Mouse (Mus musculus) kidney, adult 2 months (tissue): ENCODE data around the gene Rnf115. TPM values are rescaled to one million over a fixed set of nuclear protein-coding genes. Genes with fewer than 3 reads are reported as not detected.
"Not testable (repeated sequence)": the region's sequence is repeated elsewhere in the genome, so short reads cannot be mapped to it uniquely, and the experiment has no call there.

ENCODE experiments used
- DNase-seq: peaks from one replicate; pipeline ENCODE4 v3.0.0; 2021
- H3K27ac ChIP-seq: fragments of 200-500 bp; 2 replicates; pipeline ENCODE4 v1.5.1; 2012; ENCODE audit warnings: low read depth, low read length, control low read depth, inconsistent platforms; ENCODE audit not compliant: insufficient read depth
- H3K27me3 ChIP-seq: fragments of 200-500 bp; replicated peaks from 2 replicates; pipeline ENCODE4 v1.6.1; 2012; ENCODE audit warnings: mild to moderate bottlenecking, moderate library complexity, low read length, inconsistent platforms; ENCODE audit not compliant: control insufficient read depth, insufficient read depth
- H3K36me3 ChIP-seq: fragments of 200-500 bp; 2 replicates; pipeline ENCODE4 v1.6.1; 2012; ENCODE audit warnings: mild to moderate bottlenecking, moderate library complexity, low read length, inconsistent platforms; ENCODE audit not compliant: control insufficient read depth, insufficient read depth
- H3K4me1 ChIP-seq: fragments of 200-500 bp; 2 replicates; pipeline ENCODE4 v1.6.1; 2011; ENCODE audit warnings: low read length; ENCODE audit not compliant: control insufficient read depth, insufficient read depth
- H3K4me3 ChIP-seq: fragments of 200-500 bp; 2 replicates; pipeline ENCODE4 v1.5.1; 2011; ENCODE audit warnings: mild to moderate bottlenecking, low read depth, low read length, control low read depth; ENCODE audit not compliant: insufficient read depth
- CTCF ChIP-seq: fragments of 200-500 bp; conservative IDR thresholded peaks from 2 replicates; pipeline ENCODE4 v1.5.1; 2011; ENCODE audit warnings: low read depth, mild to moderate bottlenecking, control low read depth, low read length, moderate library complexity, mixed read lengths; ENCODE audit not compliant: insufficient read depth, insufficient read length
- POLR2A ChIP-seq: fragments of 200-500 bp; IDR thresholded peaks from one replicate; pipeline ENCODE4 v1.6.1; 2011; ENCODE audit warnings: low read depth, low read length, control low read depth
- WGBS: fragments of 180-500 bp; shearing (Covaris S2); methylation state at CpG from one replicate; pipeline ENCODE4 v1.1.7; 2018; 5-methylcytosine and 5-hydroxymethylcytosine counted together
- polyA plus RNA-seq: library from polyadenylated mRNA; depleted of rRNA; stranded (reverse); fragments of >200 nt; gene quantifications from 2 replicates; pipeline ENCODE4 v1.2.3, GENCODE M21; 2012; rRNA removed

The Rnf115 gene
- 20.7 and 23.5 TPM in 2 replicates for polyA plus RNA-seq

DNA sequence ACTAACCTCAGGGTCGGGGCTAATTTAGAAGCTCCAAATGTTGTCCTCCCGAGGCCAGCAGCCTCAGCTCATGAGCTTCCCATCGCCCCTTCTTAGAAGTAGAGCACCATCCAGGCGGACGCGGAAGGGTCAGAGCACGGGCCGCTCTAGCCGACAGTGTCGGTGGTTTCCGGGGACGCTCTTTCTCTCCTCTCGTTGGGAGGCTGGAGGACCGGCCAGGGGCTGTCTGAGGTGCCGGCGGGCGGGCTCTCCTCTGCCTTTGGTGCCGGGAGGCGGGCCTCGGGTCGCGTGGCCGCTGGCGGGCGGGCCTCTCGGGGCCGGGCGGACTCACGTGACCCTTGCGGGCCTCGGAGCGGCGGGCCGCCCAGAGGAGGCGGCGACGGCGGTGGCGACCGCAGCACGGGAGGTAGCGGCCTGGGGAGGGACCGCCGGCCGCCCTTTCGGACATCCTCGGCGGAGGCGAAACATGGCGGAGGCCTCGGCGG lies at the start of gene Rnf115, which contains the start of gene Polr3c:
Gene Rnf115 (plus strand): TSS at position 322 of the 485 bp plus-strand sequence.
Gene Polr3c (minus strand): TSS at position 286 of the 485 bp plus-strand sequence.
- peak within 1 kb of the TSS; percentile 92 for H3K4me3 ChIP-seq
- H3K4me1 ChIP-seq, result peaks cover 23% of the 10 kb centered on the region
- WGBS, result under 1% methylated on average over 52 of the region's 52 CpGs
- peak within 1 kb of the TSS; percentile 91 for H3K27ac ChIP-seq
- TF ChIP-seq POLR2A (peak; percentile 35), CTCF (no peak)
- peak; percentile 98 for DNase-seq
- no peaks in the 10 kb centered on the region; the same call in 1 of the 2 replicates for H3K36me3 ChIP-seq
- no peaks in the 10 kb centered on the region for H3K27me3 ChIP-seq

DNA sequence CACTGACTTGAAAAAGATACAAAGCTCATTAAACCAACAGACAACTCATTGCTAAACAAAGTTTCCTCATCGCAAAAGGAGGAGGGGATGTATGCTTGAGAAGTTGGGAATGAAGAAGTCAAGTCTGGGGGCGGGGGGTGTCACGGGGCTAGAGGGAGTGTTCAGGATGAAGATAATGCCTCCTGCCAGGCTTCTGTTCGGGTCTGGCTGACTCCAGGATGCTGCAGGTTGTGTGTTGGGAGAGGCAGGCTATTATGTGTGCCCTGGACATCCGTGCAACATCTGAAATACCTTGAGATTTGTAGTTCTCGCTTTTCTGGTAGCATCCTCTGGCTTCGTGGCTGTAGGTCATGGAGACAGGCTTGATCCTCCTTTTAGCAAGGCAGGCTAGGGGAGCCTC lies 49.0 kb upstream of the Rnf115 start:
- Histone ChIP-seq H3K36me3 (no peaks in the 10 kb centered on the region), H3K4me1 (no peaks in the 10 kb centered on the region), H3K27ac (no peak overlapping the region), H3K4me3 (no peak overlapping the region), H3K27me3 (no peaks in the 10 kb centered on the region; the same call in 1 of the 2 replicates)
- 74% methylated on average over 7 of the region's 7 CpGs for WGBS
- TF ChIP-seq CTCF (no peak), POLR2A (no peak)
- DNase-seq, result no peak

DNA sequence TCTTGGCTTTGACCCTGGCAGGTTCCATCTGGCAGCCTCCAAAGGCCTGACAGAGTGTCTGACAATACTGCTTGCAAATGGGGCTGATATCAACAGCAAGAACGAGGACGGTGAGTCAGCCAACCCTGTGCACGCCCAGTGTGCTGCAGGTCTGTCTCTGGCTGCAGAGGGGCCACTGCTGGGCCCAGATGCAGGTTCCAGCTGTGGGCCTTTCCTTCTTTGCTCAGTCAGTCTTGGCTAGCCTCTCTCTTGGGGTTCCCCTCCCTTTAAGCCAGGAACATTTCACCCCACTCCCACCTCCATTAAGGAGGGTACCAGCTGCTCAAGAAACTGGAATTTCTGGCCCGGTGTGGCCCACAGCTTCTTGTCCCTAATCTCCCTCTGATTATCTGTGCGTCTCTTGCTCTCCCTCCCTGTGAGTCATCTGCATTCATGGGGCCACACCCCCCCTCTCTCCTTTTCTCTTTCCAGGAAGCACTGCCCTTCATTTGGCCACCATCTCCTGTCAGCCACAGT lies 48.2 kb upstream of the Rnf115 start:
- Histone ChIP-seq H3K4me3 (no peak overlapping the region), H3K27me3 (no peaks in the 10 kb centered on the region; the same call in 1 of the 2 replicates), H3K36me3 (no peaks in the 10 kb centered on the region), H3K27ac (no peak overlapping the region), H3K4me1 (no peaks in the 10 kb centered on the region)
- no peak for DNase-seq
- WGBS, result 50% methylated on average over 5 of the region's 5 CpGs
- TF ChIP-seq CTCF, result no peak
- no peak for TF ChIP-seq POLR2A

DNA sequence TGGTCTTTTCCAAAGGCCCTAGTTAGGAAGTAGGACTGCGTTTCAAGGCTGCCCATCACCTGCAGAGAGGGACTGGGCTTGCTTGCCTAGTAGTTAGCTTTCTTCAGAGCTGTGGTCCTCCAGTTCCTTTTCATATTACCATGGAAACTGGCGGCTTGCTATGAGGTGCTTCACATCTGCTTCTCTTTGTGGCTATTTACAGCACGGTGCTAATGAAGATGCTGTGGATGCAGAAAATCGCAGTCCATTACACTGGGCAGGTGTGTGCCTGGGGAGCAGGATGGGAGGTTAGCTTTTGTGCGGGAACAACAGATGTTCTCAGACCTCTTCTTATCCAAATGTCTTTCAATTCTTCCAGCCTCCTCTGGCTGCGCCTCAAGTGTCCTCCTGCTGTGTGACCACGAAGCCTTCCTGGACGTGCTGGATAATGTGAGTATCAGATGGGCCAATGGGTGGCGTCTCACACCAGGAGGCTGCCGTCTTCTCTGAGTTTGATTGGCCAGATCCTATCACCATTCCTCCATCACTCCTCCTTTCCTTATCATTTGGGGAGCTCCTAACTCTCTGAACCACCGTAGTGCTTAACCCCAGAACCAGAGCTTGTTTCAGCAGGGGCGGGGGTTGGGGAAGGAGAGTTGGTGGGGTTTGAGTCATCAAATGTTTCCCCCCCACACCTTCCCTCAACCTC lies 47.1 kb upstream of the Rnf115 start:
- no peak for DNase-seq
- no peaks in the 10 kb centered on the region; the same call in 1 of the 2 replicates for H3K27me3 ChIP-seq
- H3K36me3 ChIP-seq, result no peaks in the 10 kb centered on the region
- H3K4me1 ChIP-seq, result no peaks in the 10 kb centered on the region; the same call in 1 of the 2 replicates
- H3K4me3 ChIP-seq, result no peak overlapping the region
- H3K27ac ChIP-seq, result no peak overlapping the region
- TF ChIP-seq CTCF, result no peak
- TF ChIP-seq POLR2A, result no peak
- WGBS, result 51% methylated on average over 12 of the region's 12 CpGs

DNA sequence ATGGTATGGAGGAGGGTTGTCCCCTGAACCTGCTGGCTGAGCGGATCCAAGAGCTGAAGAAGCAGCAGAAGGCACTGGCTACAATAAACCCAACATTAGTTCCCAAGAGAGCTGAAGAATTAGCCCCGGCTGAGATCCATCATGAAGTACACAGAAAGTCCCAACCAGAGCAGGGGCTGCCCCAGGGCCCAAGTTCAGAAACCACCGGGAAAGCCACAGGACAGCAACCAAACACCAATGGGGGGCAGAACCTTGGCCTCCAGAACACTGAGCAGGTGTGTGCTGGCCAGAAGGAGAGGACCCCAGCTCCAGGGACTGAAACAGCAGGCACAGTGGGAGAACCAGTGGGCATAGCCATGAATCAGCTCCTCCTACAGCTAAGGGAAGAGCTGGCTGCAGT lies 44.0 kb upstream of the Rnf115 start:
- no peak overlapping the region for H3K4me3 ChIP-seq
- no peak for DNase-seq
- H3K4me1 ChIP-seq, result no peaks in the 10 kb centered on the region; the same call in 1 of the 2 replicates
- TF ChIP-seq POLR2A (no peak), CTCF (no peak)
- WGBS, result 89% methylated on average over 3 of the region's 3 CpGs
- no peaks in the 10 kb centered on the region; the same call in 1 of the 2 replicates for H3K27me3 ChIP-seq
- no peak overlapping the region for H3K27ac ChIP-seq
- H3K36me3 ChIP-seq, result no peaks in the 10 kb centered on the region

DNA sequence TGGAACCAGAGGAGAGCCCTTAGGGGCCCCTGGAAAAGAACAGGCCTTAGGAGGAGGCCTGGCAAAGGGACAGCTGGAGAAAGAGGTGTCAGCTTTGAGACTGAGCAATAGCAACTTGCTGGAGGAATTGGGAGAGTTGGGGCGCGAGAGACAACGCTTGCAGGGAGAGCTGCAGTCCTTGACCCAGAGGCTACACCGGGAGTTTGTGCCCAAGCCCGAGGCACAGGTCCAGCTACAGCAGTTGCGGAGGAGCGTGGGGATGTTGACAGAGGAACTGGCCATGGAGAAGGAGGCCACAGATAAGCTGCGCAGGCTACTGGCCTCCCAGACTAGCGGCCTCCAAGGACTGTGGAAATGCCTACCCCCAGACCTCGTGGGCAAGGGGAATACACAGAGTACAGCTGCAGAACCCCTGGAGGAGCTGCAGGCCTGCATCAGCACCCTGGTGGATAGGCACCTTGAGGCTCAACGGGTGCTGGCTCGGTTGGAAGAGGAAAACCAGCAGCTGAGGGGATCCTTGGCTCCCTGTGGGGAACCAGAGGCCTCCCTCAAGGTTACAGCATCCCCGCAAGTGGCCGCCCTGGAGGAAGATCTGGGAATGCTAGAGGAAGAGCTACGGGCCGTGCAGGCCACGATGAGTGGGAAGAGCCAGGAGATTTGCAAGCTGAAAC lies 43.2 kb upstream of the Rnf115 start:
- WGBS, result 75% methylated on average over 17 of the region's 17 CpGs
- Histone ChIP-seq H3K27me3 (no peaks in the 10 kb centered on the region; the same call in 1 of the 2 replicates), H3K27ac (no peak overlapping the region), H3K4me1 (no peaks in the 10 kb centered on the region; the same call in 1 of the 2 replicates), H3K36me3 (no peaks in the 10 kb centered on the region), H3K4me3 (no peak overlapping the region)
- no peak for DNase-seq
- no peak for TF ChIP-seq POLR2A
- no peak for TF ChIP-seq CTCF

DNA sequence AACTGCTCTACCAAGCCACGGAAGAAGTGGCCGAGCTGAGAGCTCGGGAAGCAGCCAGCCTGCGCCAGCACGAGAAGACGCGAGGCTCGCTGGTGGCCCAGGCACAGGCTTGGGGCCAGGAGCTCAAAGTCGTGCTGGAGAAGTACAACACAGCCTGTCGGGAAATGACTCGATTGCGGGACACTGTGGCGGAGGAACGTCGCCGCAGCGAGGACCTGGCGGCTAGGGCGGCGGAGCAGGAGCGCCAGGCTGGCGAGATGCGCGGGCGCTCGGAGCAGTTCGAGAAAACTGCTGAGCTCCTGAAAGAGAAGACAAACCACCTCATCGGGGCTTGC lies 42.7 kb upstream of the Rnf115 start:
- peak; percentile 10 for DNase-seq
- H3K4me1 ChIP-seq, result no peaks in the 10 kb centered on the region; the same call in 1 of the 2 replicates
- no peaks in the 10 kb centered on the region for H3K36me3 ChIP-seq
- 37% methylated on average over 28 of the region's 28 CpGs for whole genome bisulfite sequencing
- H3K27me3 ChIP-seq, result no peaks in the 10 kb centered on the region; the same call in 1 of the 2 replicates
- H3K27ac ChIP-seq, result no peak overlapping the region
- no peak overlapping the region for H3K4me3 ChIP-seq
- TF ChIP-seq CTCF (no peak), POLR2A (no peak)

DNA sequence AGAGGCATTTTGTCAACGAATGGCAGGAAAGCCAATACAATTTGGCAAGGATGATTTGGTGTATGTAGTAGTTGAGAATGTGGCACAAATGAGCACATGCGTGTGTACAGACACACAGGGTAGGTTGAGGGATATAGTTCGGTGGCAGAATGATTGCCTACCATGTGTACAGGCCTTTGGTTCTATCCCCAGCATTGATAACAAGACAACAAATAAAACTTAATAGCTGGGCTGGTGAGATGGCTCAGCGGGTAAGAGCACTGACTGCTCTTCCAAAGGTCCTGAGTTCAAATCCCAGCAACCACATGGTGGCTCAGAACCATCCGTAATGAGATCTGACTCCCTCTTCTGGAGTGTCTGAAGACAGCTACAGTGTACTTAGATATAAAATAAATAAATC lies 41.4 kb upstream of the Rnf115 start:
- not testable (repeated sequence) for H3K27me3 ChIP-seq, H3K27ac ChIP-seq, DNase-seq, H3K36me3 ChIP-seq, H3K4me1 ChIP-seq, H3K4me3 ChIP-seq
- 95% methylated on average over 5 of the region's 5 CpGs for WGBS
